Mouse (Mus musculus) forebrain, postnatal 0 days (tissue): ENCODE data around the gene 1700017N19Rik. TPM values are rescaled to one million over a fixed set of nuclear protein-coding genes. Genes with fewer than 3 reads are reported as not detected.

Experiments
- ATAC-seq: fragments of 200-750 bp; cut with Nextera tagmentation; 2 replicates; pipeline ENCODE4 v1.8.0; 2017; ENCODE audit warnings: mild to moderate bottlenecking, moderate library complexity
- DNase-seq: peaks from one replicate; pipeline ENCODE4 v3.0.0-alpha.2; 2015
- H3K27ac ChIP-seq: fragments of 300-500 bp; sonication (generic); 2 replicates; pipeline ENCODE4 v1.5.1; 2014; ENCODE audit warnings: low read depth, mild to moderate bottlenecking, antibody characterized with exemption, low read length, moderate library complexity, mixed read lengths
- H3K27me3 ChIP-seq: fragments of 300-500 bp; sonication (generic); 2 replicates; pipeline ENCODE4 v1.6.1; 2014; ENCODE audit warnings: mild to moderate bottlenecking, low read length, mixed read lengths; ENCODE audit not compliant: insufficient read depth
- H3K36me3 ChIP-seq: fragments of 300-500 bp; sonication (generic); 2 replicates; pipeline ENCODE4 v1.6.1; 2014; ENCODE audit warnings: mild to moderate bottlenecking, moderate library complexity; ENCODE audit not compliant: insufficient read depth
- H3K4me1 ChIP-seq: fragments of 300-500 bp; sonication (generic); 2 replicates; pipeline ENCODE4 v1.6.1; 2014; ENCODE audit warnings: antibody characterized with exemption; ENCODE audit not compliant: insufficient read depth
- H3K4me2 ChIP-seq: fragments of 300-500 bp; sonication (generic); 2 replicates; pipeline ENCODE4 v1.6.1; 2014; ENCODE audit warnings: low read depth, mild to moderate bottlenecking, moderate library complexity
- H3K4me3 ChIP-seq: fragments of 300-500 bp; sonication (generic); 2 replicates; pipeline ENCODE4 v1.5.1; 2014; ENCODE audit warnings: low read depth, low read length, mixed read lengths
- H3K9ac ChIP-seq: fragments of 300-500 bp; sonication (generic); 2 replicates; pipeline ENCODE4 v1.6.1; 2014; ENCODE audit warnings: mild to moderate bottlenecking
- H3K9me3 ChIP-seq: fragments of 300-500 bp; sonication (generic); 2 replicates; pipeline ENCODE4 v1.6.1; 2016; ENCODE audit warnings: low read length
- CTCF ChIP-seq: sonication (generic); IDR thresholded peaks from 2 replicates; pipeline ENCODE4 v1.5.1; 2016; ENCODE audit warnings: antibody characterized with exemption, control low read depth, low read depth
- WGBS: fragments of 180-500 bp; shearing (Covaris S2); extraction: QIAGEN DNeasy Blood & Tissue Kit; methylation state at CpG from one replicate; pipeline ENCODE4 v1.1.7; 2014; 5-methylcytosine and 5-hydroxymethylcytosine counted together
- polyA plus RNA-seq: library from polyadenylated mRNA; unstranded; fragments of >200 nt; fragmentation: Nextera tagmentation; extraction: Ambion mirVana; gene quantifications from 2 replicates; pipeline ENCODE4 v1.2.1, GENCODE M21; 2015
- total RNA-seq: library from RNA; depleted of rRNA; stranded (reverse); fragments of >200 nt; gene quantifications from 2 replicates; pipeline ENCODE4 v1.2.3, GENCODE M21; 2014

Gene 1700017N19Rik
- total and polyA plus RNA-seq, 2 experiments from 2014 or later: 0.24 TPM; not detected in 1

- no peaks in the 10 kb centered on the region for H3K9me3 ChIP-seq
- H3K4me2 ChIP-seq: no peak overlapping the region
- 92% methylated on average over 7 of the region's 7 CpGs for WGBS
- H3K36me3 ChIP-seq: peaks cover 41% of the 10 kb centered on the region
- H3K4me1 ChIP-seq: no peaks in the 10 kb centered on the region
- no peak for TF ChIP-seq CTCF
- H3K27me3 ChIP-seq: no peaks in the 10 kb centered on the region
- DNase-seq (no peak), ATAC-seq (no peak)
- no peak overlapping the region for H3K4me3 ChIP-seq
- no peak overlapping the region for H3K9ac ChIP-seq
- H3K27ac ChIP-seq: no peak overlapping the region
Observed at GRCm38 (mm10) chr10:100575294-100575693, 15.0 kb upstream of the 1700017N19Rik start.

GRCm38 (mm10) chr10:100584178-100584577 is 6.1 kb upstream of the 1700017N19Rik start:
- Histone ChIP-seq H3K27me3 (no peaks in the 10 kb centered on the region), H3K9ac (no peak overlapping the region), H3K4me1 (0 out of 2 replicates have a peak, but pooled peaks cover 6% of the 10 kb centered on the region), H3K9me3 (no peaks in the 10 kb centered on the region), H3K4me3 (no peak overlapping the region), H3K4me2 (no peak overlapping the region), H3K27ac (no peak overlapping the region), H3K36me3 (no peaks in the 10 kb centered on the region)
- ATAC-seq (no peak), DNase-seq (no peak)
- TF ChIP-seq CTCF: no peak
- 82% methylated on average over 3 of the region's 3 CpGs for WGBS

- Histone ChIP-seq H3K4me3 (peak overlapping the region; percentile 66), H3K27ac (peak overlapping the region; percentile 57), H3K4me2 (peak overlapping the region; percentile 82), H3K36me3 (no peaks in the 10 kb centered on the region), H3K27me3 (no peaks in the 10 kb centered on the region), H3K9me3 (no peaks in the 10 kb centered on the region), H3K9ac (peak overlapping the region; percentile 79), H3K4me1 (0 out of 2 replicates have a peak, but pooled peaks cover 6% of the 10 kb centered on the region)
- ATAC-seq: 0 out of 2 replicates have a peak, but pooled peaks have one; percentile 1
- 35% methylated on average over 7 of the region's 7 CpGs for WGBS
- TF ChIP-seq CTCF: no peak
- DNase-seq: no peak
Observed at GRCm38 (mm10) chr10:100588524-100588923, 1.8 kb upstream of the 1700017N19Rik start.

GRCm38 (mm10) chr10:100588932-100589388 is 1.3 kb upstream of the 1700017N19Rik start:
- under 1% methylated on average over 31 of the region's 31 CpGs for WGBS
- Histone ChIP-seq H3K27me3 (no peaks in the 10 kb centered on the region), H3K4me3 (peak overlapping the region; percentile 66), H3K4me2 (peak overlapping the region; percentile 82), H3K9me3 (no peaks in the 10 kb centered on the region), H3K9ac (peak overlapping the region; percentile 79), H3K36me3 (no peaks in the 10 kb centered on the region), H3K4me1 (0 out of 2 replicates have a peak, but pooled peaks cover 6% of the 10 kb centered on the region), H3K27ac (peak overlapping the region; percentile 57)
- no peak for TF ChIP-seq CTCF
- DNase-seq (peak; percentile 95), ATAC-seq (peak; percentile 100)

GRCm38 (mm10) chr10:100598339-100598738 is 8.1 kb downstream of the 1700017N19Rik start:
- no peak overlapping the region for H3K27ac ChIP-seq
- DNase-seq: no peak
- H3K36me3 ChIP-seq: no peaks in the 10 kb centered on the region
- 89% methylated on average over 3 of the region's 3 CpGs for WGBS
- H3K4me1 ChIP-seq: no peaks in the 10 kb centered on the region
- TF ChIP-seq CTCF: no peak
- H3K9me3 ChIP-seq: no peaks in the 10 kb centered on the region
- no peak overlapping the region for H3K9ac ChIP-seq
- no peak for ATAC-seq
- no peaks in the 10 kb centered on the region for H3K27me3 ChIP-seq
- no peak overlapping the region for H3K4me3 ChIP-seq
- no peak overlapping the region for H3K4me2 ChIP-seq

GRCm38 (mm10) chr10:100603511-100603910 is 13.2 kb downstream of the 1700017N19Rik start:
- WGBS: 77% methylated on average over 9 of the region's 9 CpGs
- H3K4me1 ChIP-seq: no peaks in the 10 kb centered on the region
- H3K36me3 ChIP-seq: no peaks in the 10 kb centered on the region
- no peak for ATAC-seq
- DNase-seq: no peak
- no peak overlapping the region for H3K9ac ChIP-seq
- TF ChIP-seq CTCF: no peak
- H3K27ac ChIP-seq: no peak overlapping the region
- H3K9me3 ChIP-seq: no peaks in the 10 kb centered on the region
- no peak overlapping the region for H3K4me3 ChIP-seq
- no peaks in the 10 kb centered on the region for H3K27me3 ChIP-seq
- no peak overlapping the region for H3K4me2 ChIP-seq

GRCm38 (mm10) chr10:100604254-100604653 is 14.0 kb downstream of the 1700017N19Rik start:
- no peaks in the 10 kb centered on the region for H3K27me3 ChIP-seq
- no peaks in the 10 kb centered on the region for H3K36me3 ChIP-seq
- ATAC-seq (no peak; the same call in 1 of the 2 replicates), DNase-seq (peak; percentile 31)
- no peak overlapping the region for H3K27ac ChIP-seq
- H3K9ac ChIP-seq: no peak overlapping the region
- H3K9me3 ChIP-seq: no peaks in the 10 kb centered on the region
- 61% methylated on average over 2 of the region's 2 CpGs for WGBS
- H3K4me2 ChIP-seq: no peak overlapping the region
- H3K4me1 ChIP-seq: no peaks in the 10 kb centered on the region
- no peak overlapping the region for H3K4me3 ChIP-seq
- peak; percentile 49 for TF ChIP-seq CTCF
